Mouse (Mus musculus) thymus, adult 2 months (tissue): Measurements from ENCODE around the gene Plxnd1.

ENCODE experiments used
- CTCF ChIP-seq: fragments of 200-500 bp; IDR thresholded peaks from 2 replicates; pipeline ENCODE4 v1.5.1; 2012; ENCODE audit warnings: mild to moderate bottlenecking, control low read depth, low read length, moderate library complexity, borderline replicate concordance; ENCODE audit not compliant: control insufficient read depth, poor library complexity, insufficient read depth; ENCODE audit errors: extremely low read depth
- POLR2A ChIP-seq: fragments of 200-500 bp; IDR thresholded peaks from 2 replicates; pipeline ENCODE4 v1.6.1; 2012; ENCODE audit warnings: mild to moderate bottlenecking, low read length, control low read depth, moderate library complexity; ENCODE audit not compliant: control insufficient read depth, poor library complexity, insufficient read depth; ENCODE audit errors: extremely low read depth

GRCm38 (mm10) chr6:116000851-116001250 is 6.0 kb upstream of the Plxnd1 start:
- TF ChIP-seq CTCF (no peak), POLR2A (no peak)
